Mouse (Mus musculus) cortical plate, adult 2 months (tissue): Measurements from ENCODE around the gene Tpm3.

Experiments
- CTCF ChIP-seq: fragments of 200-500 bp; IDR thresholded peaks from 2 replicates; pipeline ENCODE4 v1.5.1; 2011; ENCODE audit warnings: mild to moderate bottlenecking, control low read depth, low read length; ENCODE audit not compliant: insufficient read depth; ENCODE audit errors: extremely low read depth
- POLR2A ChIP-seq: fragments of 200-500 bp; IDR thresholded peaks from 2 replicates; pipeline ENCODE4 v1.6.1; 2011; ENCODE audit warnings: mild to moderate bottlenecking, low read length, control low read depth; ENCODE audit not compliant: insufficient read depth; ENCODE audit errors: extremely low read depth

GRCm38 (mm10) chr3:90081365-90082240, 9.2 kb downstream of the Tpm3 start:
- TF ChIP-seq CTCF (no peak), POLR2A (no peak)
